Mouse (Mus musculus) spleen, adult 2 months (tissue): Measurements from ENCODE around the gene Cbl.

ENCODE experiments used
- CTCF ChIP-seq: fragments of 200-500 bp; IDR thresholded peaks from 2 replicates; pipeline ENCODE4 v1.5.1; 2011; ENCODE audit warnings: mild to moderate bottlenecking, inconsistent platforms; ENCODE audit not compliant: insufficient read depth, insufficient read length, insufficient replicate concordance; ENCODE audit errors: extremely low read depth
- POLR2A ChIP-seq: fragments of 200-500 bp; IDR thresholded peaks from 2 replicates; pipeline ENCODE4 v1.6.1; 2011; ENCODE audit warnings: low read depth, low read length, inconsistent platforms

- TF ChIP-seq CTCF (no peak), POLR2A (no peak)
Measured at GRCm38 (mm10) chr9:44134101-44134850, 99.6 kb downstream of the Cbl start, which contains the start of gene Mcam.
